Mouse (Mus musculus) E14TG2a.4 (cell line): ENCODE measurements around the gene Mccc2.

Experiments used
- H3K27me3 ChIP-seq: 2 replicates; pipeline ENCODE4 v1.6.1; 2014; ENCODE audit warnings: low read length, control low read depth; ENCODE audit not compliant: insufficient read depth
- H3K36me3 ChIP-seq: 2 replicates; pipeline ENCODE4 v1.6.1; 2014; ENCODE audit warnings: low read length, control low read depth; ENCODE audit not compliant: insufficient read depth
- H3K4me1 ChIP-seq: replicated peaks from 2 replicates; pipeline ENCODE4 v1.6.1; 2014; ENCODE audit warnings: low read depth, low read length, control low read depth
- H3K4me3 ChIP-seq: replicated peaks from 2 replicates; pipeline ENCODE4 v1.5.1; 2014; ENCODE audit warnings: mild to moderate bottlenecking, low read length
- H3K9me3 ChIP-seq: 2 replicates; pipeline ENCODE4 v1.6.1; 2014; ENCODE audit warnings: low read length, control low read depth
- CTCF ChIP-seq: conservative IDR thresholded peaks from 2 replicates; pipeline ENCODE4 v1.5.1; 2014; ENCODE audit warnings: low read length
- NANOG ChIP-seq: IDR thresholded peaks from 2 replicates; pipeline ENCODE4 v1.6.1; 2014; ENCODE audit warnings: borderline replicate concordance, low read length, mixed read lengths
- POU5F1 ChIP-seq: IDR thresholded peaks from 2 replicates; pipeline ENCODE4 v1.6.1; 2014; ENCODE audit warnings: low read length, borderline replicate concordance

The Mccc2 gene

GRCm38 (mm10) chr13:99931502-99931901 lies 83.9 kb downstream of the Mccc2 start:
- no peak overlapping the region for H3K4me3 ChIP-seq
- peaks cover 7% of the 10 kb centered on the region for H3K9me3 ChIP-seq
- no peaks in the 10 kb centered on the region for H3K36me3 ChIP-seq
- no peaks in the 10 kb centered on the region for H3K27me3 ChIP-seq
- no peaks in the 10 kb centered on the region for H3K4me1 ChIP-seq
- no peak for TF ChIP-seq NANOG
- TF ChIP-seq POU5F1: no peak
- TF ChIP-seq CTCF: no peak

GRCm38 (mm10) chr13:99926249-99926648 lies 89.2 kb downstream of the Mccc2 start:
- TF ChIP-seq POU5F1: no peak
- TF ChIP-seq NANOG: no peak
- TF ChIP-seq CTCF: no peak
- Histone ChIP-seq H3K4me1 (no peaks in the 10 kb centered on the region), H3K27me3 (no peaks in the 10 kb centered on the region), H3K4me3 (no peak overlapping the region), H3K9me3 (peaks cover 7% of the 10 kb centered on the region), H3K36me3 (no peaks in the 10 kb centered on the region)

- H3K4me3 ChIP-seq: no peak overlapping the region
- H3K36me3 ChIP-seq: no peaks in the 10 kb centered on the region
- H3K4me1 ChIP-seq: no peaks in the 10 kb centered on the region
- H3K27me3 ChIP-seq: peaks cover 14% of the 10 kb centered on the region
- no peak for TF ChIP-seq CTCF
- no peaks in the 10 kb centered on the region for H3K9me3 ChIP-seq
These were observed 99.8 kb downstream of the Mccc2 start for GRCm38 (mm10) chr13:99915632-99916031.

GRCm38 (mm10) chr13:99900965-99901364 lies 114.5 kb downstream of the Mccc2 start, which contains the start of gene Cartpt:
TSS of gene Cartpt (minus strand) at chr13:99901091.
- H3K4me1 ChIP-seq: peaks cover 14% of the 10 kb centered on the region
- H3K9me3 ChIP-seq: no peaks in the 10 kb centered on the region
- TF ChIP-seq CTCF (no peak), NANOG (no peak), POU5F1 (no peak)
- H3K36me3 ChIP-seq: no peaks in the 10 kb centered on the region
- H3K27me3 ChIP-seq: peaks cover 41% of the 10 kb centered on the region
- H3K4me3 ChIP-seq: peak within 1 kb of the TSS; percentile 80

- H3K36me3 ChIP-seq: no peaks in the 10 kb centered on the region
- H3K4me1 ChIP-seq: peaks cover 14% of the 10 kb centered on the region
- H3K4me3 ChIP-seq: peak overlapping the region; percentile 80
- H3K9me3 ChIP-seq: no peaks in the 10 kb centered on the region
- peaks cover 41% of the 10 kb centered on the region for H3K27me3 ChIP-seq
- TF ChIP-seq POU5F1 (no peak), NANOG (no peak)
These were observed 114.9 kb downstream of the Mccc2 start for GRCm38 (mm10) chr13:99900557-99900892.

- H3K9me3 ChIP-seq: no peaks in the 10 kb centered on the region
- peak overlapping the region; percentile 80 for H3K4me3 ChIP-seq
- TF ChIP-seq CTCF (no peak), NANOG (no peak), POU5F1 (no peak)
- no peaks in the 10 kb centered on the region for H3K36me3 ChIP-seq
- H3K4me1 ChIP-seq: peaks cover 14% of the 10 kb centered on the region
- H3K27me3 ChIP-seq: peaks cover 41% of the 10 kb centered on the region
These were observed 115.5 kb downstream of the Mccc2 start for GRCm38 (mm10) chr13:99899670-99900556.

GRCm38 (mm10) chr13:99898816-99899215 lies 116.6 kb downstream of the Mccc2 start:
- no peaks in the 10 kb centered on the region for H3K36me3 ChIP-seq
- no peaks in the 10 kb centered on the region for H3K9me3 ChIP-seq
- no peak for TF ChIP-seq POU5F1
- no peak for TF ChIP-seq CTCF
- TF ChIP-seq NANOG: no peak
- peaks cover 14% of the 10 kb centered on the region for H3K4me1 ChIP-seq
- H3K27me3 ChIP-seq: peaks cover 35% of the 10 kb centered on the region
- no peak overlapping the region for H3K4me3 ChIP-seq
